Mouse (Mus musculus) lung, adult 2 months (tissue): Measurements from ENCODE around the gene Kbtbd4.

Experiments
- CTCF ChIP-seq: fragments of 200-500 bp; IDR thresholded peaks from 2 replicates; pipeline ENCODE4 v1.5.1; 2011; ENCODE audit warnings: mild to moderate bottlenecking, low read length, control low read depth; ENCODE audit not compliant: insufficient read depth
- POLR2A ChIP-seq: fragments of 200-500 bp; IDR thresholded peaks from 2 replicates; pipeline ENCODE4 v1.6.1; 2011; ENCODE audit warnings: low read depth, mild to moderate bottlenecking, control low read depth, low read length, borderline replicate concordance; ENCODE audit errors: extremely low read depth

DNA sequence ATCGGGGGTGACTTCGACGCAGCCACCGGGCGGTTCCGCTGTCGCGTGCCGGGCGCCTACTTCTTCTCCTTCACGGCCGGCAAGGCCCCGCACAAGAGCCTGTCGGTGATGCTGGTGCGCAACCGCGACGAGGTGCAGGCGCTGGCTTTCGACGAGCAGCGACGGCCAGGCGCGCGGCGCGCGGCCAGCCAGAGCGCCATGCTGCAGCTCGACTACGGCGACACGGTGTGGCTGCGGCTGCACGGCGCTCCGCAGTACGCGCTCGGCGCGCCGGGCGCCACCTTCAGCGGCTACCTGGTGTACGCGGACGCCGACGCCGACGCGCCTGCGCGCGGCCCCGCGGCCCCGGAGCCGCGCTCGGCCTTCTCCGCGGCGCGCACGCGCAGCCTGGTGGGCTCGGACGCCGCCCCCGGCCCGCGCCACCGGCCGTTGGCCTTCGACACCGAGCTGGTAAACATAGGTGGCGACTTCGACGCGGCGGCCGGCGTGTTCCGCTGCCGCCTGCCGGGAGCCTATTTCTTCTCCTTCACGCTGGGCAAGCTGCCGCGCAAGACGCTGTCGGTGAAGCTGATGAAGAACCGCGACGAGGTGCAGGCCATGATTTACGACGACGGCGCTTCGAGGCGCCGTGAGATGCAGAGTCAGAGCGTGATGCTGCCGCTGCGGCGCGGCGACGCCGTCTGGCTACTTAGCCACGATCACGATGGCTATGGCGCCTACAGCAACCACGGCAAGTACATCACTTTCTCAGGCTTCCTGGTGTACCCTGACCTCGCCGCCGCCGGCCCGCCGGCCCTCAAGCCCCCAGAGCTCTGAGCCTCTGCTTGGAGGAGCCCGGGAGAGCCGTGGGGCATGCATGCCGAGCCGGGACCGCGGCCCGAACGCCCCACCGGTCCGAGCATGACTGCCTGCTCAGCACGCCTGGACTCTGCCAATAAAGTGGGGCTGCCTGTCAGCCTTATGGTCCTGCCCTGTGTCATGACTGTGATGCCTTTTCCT, 14.7 kb upstream of the Kbtbd4 start:
- TF ChIP-seq POLR2A (no peak), CTCF (no peak)
